Mouse (Mus musculus): ENCODE measurements around the gene Tecta.

Gene Tecta

GRCm38 (mm10) chr9:42399829-42400228, at the start of gene Tecta:
TSS of gene Tecta (minus strand) at chr9:42399929.
- no peak for DNase-seq (ENCODE audit: extremely low spot score, low spot score)

- DNase-seq (ENCODE audit: extremely low spot score, low spot score): no peak
Observed at GRCm38 (mm10) chr9:42449043-42449442, 49.3 kb upstream of the Tecta start.

GRCm38 (mm10) chr9:42442100-42442499, 42.4 kb upstream of the Tecta start:
- DNase-seq (ENCODE audit: extremely low spot score, low spot score): no peak

- DNase-seq (ENCODE audit: extremely low spot score, low spot score): no peak
Observed at GRCm38 (mm10) chr9:42441234-42441633, 41.5 kb upstream of the Tecta start.

GRCm38 (mm10) chr9:42439446-42439845, 39.7 kb upstream of the Tecta start:
- no peak for DNase-seq (ENCODE audit: extremely low spot score, low spot score)

GRCm38 (mm10) chr9:42432155-42432554, 32.4 kb upstream of the Tecta start:
- no peak for DNase-seq (ENCODE audit: extremely low spot score, low spot score)

- no peak for DNase-seq (ENCODE audit: extremely low spot score, low spot score)
Observed at GRCm38 (mm10) chr9:42431606-42432005, 31.9 kb upstream of the Tecta start.

GRCm38 (mm10) chr9:42428060-42428924, 28.6 kb upstream of the Tecta start:
- DNase-seq (ENCODE audit: extremely low spot score, low spot score): no peak

GRCm38 (mm10) chr9:42426661-42427358, 27.1 kb upstream of the Tecta start:
- DNase-seq (ENCODE audit: extremely low spot score, low spot score): no peak

GRCm38 (mm10) chr9:42423649-42424048, 23.9 kb upstream of the Tecta start:
- DNase-seq (ENCODE audit: extremely low spot score, low spot score): no peak

- DNase-seq (ENCODE audit: extremely low spot score, low spot score): no peak
Observed at GRCm38 (mm10) chr9:42419687-42420086, 20.0 kb upstream of the Tecta start.

GRCm38 (mm10) chr9:42418786-42419185, 19.1 kb upstream of the Tecta start:
- no peak for DNase-seq (ENCODE audit: extremely low spot score, low spot score)

- DNase-seq (ENCODE audit: extremely low spot score, low spot score): no peak
Observed at GRCm38 (mm10) chr9:42417352-42417952, 17.7 kb upstream of the Tecta start.

GRCm38 (mm10) chr9:42415184-42415583, 15.5 kb upstream of the Tecta start:
- DNase-seq (ENCODE audit: extremely low spot score, low spot score): no peak

GRCm38 (mm10) chr9:42413345-42413744, 13.6 kb upstream of the Tecta start:
- DNase-seq (ENCODE audit: extremely low spot score, low spot score): no peak

- no peak for DNase-seq (ENCODE audit: extremely low spot score, low spot score)
Observed at GRCm38 (mm10) chr9:42411296-42411695, 11.6 kb upstream of the Tecta start.

- no peak for DNase-seq (ENCODE audit: extremely low spot score, low spot score)
Observed at GRCm38 (mm10) chr9:42405736-42406135, 6.0 kb upstream of the Tecta start.

- DNase-seq (ENCODE audit: extremely low spot score, low spot score): no peak
Observed at GRCm38 (mm10) chr9:42401486-42401885, 1.8 kb upstream of the Tecta start.

- no peak for DNase-seq (ENCODE audit: extremely low spot score, low spot score)
Observed at GRCm38 (mm10) chr9:42396141-42396540, 3.6 kb downstream of the Tecta start.

GRCm38 (mm10) chr9:42394903-42395302, 4.8 kb downstream of the Tecta start:
- no peak for DNase-seq (ENCODE audit: extremely low spot score, low spot score)

- no peak for DNase-seq (ENCODE audit: extremely low spot score, low spot score)
Observed at GRCm38 (mm10) chr9:42394321-42394720, 5.4 kb downstream of the Tecta start.

GRCm38 (mm10) chr9:42392927-42393326, 6.8 kb downstream of the Tecta start:
- DNase-seq (ENCODE audit: extremely low spot score, low spot score): no peak

Measured in neural tube, embryonic 10.5 days (tissue).